Mouse (Mus musculus): ENCODE data around the gene Suds3. TPM values are rescaled to one million over a fixed set of nuclear protein-coding genes. Genes with fewer than 3 reads are reported as not detected.

Gene Suds3
- polyA plus RNA-seq, 1 experiment from 2014 or later, result 44.1 TPM

GRCm38 (mm10) chr5:117113330-117113729, 2.6 kb downstream of the Suds3 start:
- Histone ChIP-seq H3K27me3 (replicated peaks; ENCODE audit: control insufficient read depth, insufficient read depth, low read length) (no peaks in the 10 kb centered on the region), H3K4me1 (replicated peaks; ENCODE audit: control insufficient read depth, insufficient read depth, low read length) (peaks cover 4% of the 10 kb centered on the region; the same call in 1 of the 2 replicates), H3K4me2 (ENCODE audit: low read length) (no peak overlapping the region), H3K4me3 (ENCODE audit: low read depth, low read length) (no peak overlapping the region), H3K36me3 (ENCODE audit: control insufficient read depth, insufficient read depth, low read length) (peaks cover 50% of the 10 kb centered on the region), H3K27ac (ENCODE audit: low read depth) (no peak overlapping the region), H3K9me3 (ENCODE audit: control insufficient read depth, low read length) (no peaks in the 10 kb centered on the region), H3K9ac (ENCODE audit: low read length) (no peak overlapping the region)
- no peak for DNase-seq (ENCODE audit: low spot score)
- no peak for ATAC-seq (replicated peaks; ENCODE audit: low FRiP score, low TSS enrichment, low read depth)
- WGBS, result 95% methylated on average over 7 of the region's 7 CpGs

- H3K4me2 ChIP-seq (ENCODE audit: low read length), result no peak overlapping the region
- ATAC-seq (replicated peaks; ENCODE audit: low FRiP score, low TSS enrichment, low read depth) (no peak), DNase-seq (ENCODE audit: low spot score) (no peak)
- peaks cover 66% of the 10 kb centered on the region for H3K36me3 ChIP-seq (ENCODE audit: control insufficient read depth, insufficient read depth, low read length)
- H3K4me3 ChIP-seq (ENCODE audit: low read depth, low read length), result no peak overlapping the region
- H3K27ac ChIP-seq (ENCODE audit: low read depth), result no peak overlapping the region
- WGBS, result 95% methylated on average over 7 of the region's 7 CpGs
- no peak overlapping the region for H3K9ac ChIP-seq (ENCODE audit: low read length)
- no peaks in the 10 kb centered on the region for H3K9me3 ChIP-seq (ENCODE audit: control insufficient read depth, low read length)
- H3K27me3 ChIP-seq (replicated peaks; ENCODE audit: control insufficient read depth, insufficient read depth, low read length), result no peaks in the 10 kb centered on the region
- H3K4me1 ChIP-seq (replicated peaks; ENCODE audit: control insufficient read depth, insufficient read depth, low read length), result peaks cover 4% of the 10 kb centered on the region; the same call in 1 of the 2 replicates
Measured at GRCm38 (mm10) chr5:117111774-117112112, 4.2 kb downstream of the Suds3 start.

- ATAC-seq (replicated peaks; ENCODE audit: low FRiP score, low TSS enrichment, low read depth) (no peak), DNase-seq (ENCODE audit: low spot score) (no peak)
- 91% methylated on average over 16 of the region's 16 CpGs for WGBS
- H3K9me3 ChIP-seq (ENCODE audit: control insufficient read depth, low read length), result no peaks in the 10 kb centered on the region
- H3K27ac ChIP-seq (ENCODE audit: low read depth), result no peak overlapping the region
- H3K4me1 ChIP-seq (replicated peaks; ENCODE audit: control insufficient read depth, insufficient read depth, low read length), result peaks cover 4% of the 10 kb centered on the region; the same call in 1 of the 2 replicates
- no peaks in the 10 kb centered on the region for H3K27me3 ChIP-seq (replicated peaks; ENCODE audit: control insufficient read depth, insufficient read depth, low read length)
- H3K4me2 ChIP-seq (ENCODE audit: low read length), result no peak overlapping the region
- H3K36me3 ChIP-seq (ENCODE audit: control insufficient read depth, insufficient read depth, low read length), result peaks cover 71% of the 10 kb centered on the region
- H3K4me3 ChIP-seq (ENCODE audit: low read depth, low read length), result no peak overlapping the region
- H3K9ac ChIP-seq (ENCODE audit: low read length), result no peak overlapping the region
Measured at GRCm38 (mm10) chr5:117111064-117111773, 4.7 kb downstream of the Suds3 start.

- no peak for DNase-seq (ENCODE audit: low spot score)
- Histone ChIP-seq H3K4me1 (replicated peaks; ENCODE audit: control insufficient read depth, insufficient read depth, low read length) (peaks cover 3% of the 10 kb centered on the region; the same call in 1 of the 2 replicates), H3K36me3 (ENCODE audit: control insufficient read depth, insufficient read depth, low read length) (peaks cover 88% of the 10 kb centered on the region), H3K4me2 (ENCODE audit: low read length) (no peak overlapping the region), H3K9me3 (ENCODE audit: control insufficient read depth, low read length) (no peaks in the 10 kb centered on the region), H3K27ac (ENCODE audit: low read depth) (no peak overlapping the region), H3K4me3 (ENCODE audit: low read depth, low read length) (no peak overlapping the region), H3K9ac (ENCODE audit: low read length) (no peak overlapping the region), H3K27me3 (replicated peaks; ENCODE audit: control insufficient read depth, insufficient read depth, low read length) (no peaks in the 10 kb centered on the region)
- whole genome bisulfite sequencing, result 81% methylated on average over 8 of the region's 8 CpGs
- no peak for ATAC-seq (replicated peaks; ENCODE audit: low FRiP score, low TSS enrichment, low read depth)
Measured at GRCm38 (mm10) chr5:117109522-117109921, 6.4 kb downstream of the Suds3 start.

- ATAC-seq (replicated peaks; ENCODE audit: low FRiP score, low TSS enrichment, low read depth), result no peak
Measured at GRCm38 (mm10) chr5:117108731-117109130, 7.2 kb downstream of the Suds3 start.

GRCm38 (mm10) chr5:117108292-117108691, 7.6 kb downstream of the Suds3 start:
- Histone ChIP-seq H3K9me3 (ENCODE audit: control insufficient read depth, low read length) (no peaks in the 10 kb centered on the region), H3K4me2 (ENCODE audit: low read length) (no peak overlapping the region), H3K27ac (ENCODE audit: low read depth) (no peak overlapping the region), H3K36me3 (ENCODE audit: control insufficient read depth, insufficient read depth, low read length) (peaks cover 95% of the 10 kb centered on the region), H3K4me3 (ENCODE audit: low read depth, low read length) (no peak overlapping the region), H3K4me1 (replicated peaks; ENCODE audit: control insufficient read depth, insufficient read depth, low read length) (no peaks in the 10 kb centered on the region), H3K9ac (ENCODE audit: low read length) (no peak overlapping the region), H3K27me3 (replicated peaks; ENCODE audit: control insufficient read depth, insufficient read depth, low read length) (no peaks in the 10 kb centered on the region)
- ATAC-seq (replicated peaks; ENCODE audit: low FRiP score, low TSS enrichment, low read depth), result no peak
- WGBS, result 91% methylated on average over 13 of the region's 13 CpGs
- DNase-seq (ENCODE audit: low spot score), result no peak

More at GRCm38 (mm10) chr5:117108731-117109130, 7.2 kb downstream of the Suds3 start:
- Histone ChIP-seq H3K9me3 (ENCODE audit: control insufficient read depth, low read length) (no peaks in the 10 kb centered on the region), H3K27me3 (replicated peaks; ENCODE audit: control insufficient read depth, insufficient read depth, low read length) (no peaks in the 10 kb centered on the region), H3K4me3 (ENCODE audit: low read depth, low read length) (no peak overlapping the region), H3K4me2 (ENCODE audit: low read length) (no peak overlapping the region), H3K4me1 (replicated peaks; ENCODE audit: control insufficient read depth, insufficient read depth, low read length) (no peaks in the 10 kb centered on the region), H3K27ac (ENCODE audit: low read depth) (no peak overlapping the region), H3K36me3 (ENCODE audit: control insufficient read depth, insufficient read depth, low read length) (peaks cover 95% of the 10 kb centered on the region), H3K9ac (ENCODE audit: low read length) (no peak overlapping the region)
- WGBS, result 94% methylated on average over 13 of the region's 13 CpGs
- no peak for DNase-seq (ENCODE audit: low spot score)

GRCm38 (mm10) chr5:117105761-117106160, 10.2 kb downstream of the Suds3 start:
- H3K4me3 ChIP-seq (ENCODE audit: low read depth, low read length), result no peak overlapping the region

GRCm38 (mm10) chr5:117104329-117104728, 11.6 kb downstream of the Suds3 start:
- ATAC-seq (replicated peaks; ENCODE audit: low FRiP score, low TSS enrichment, low read depth), result no peak
- 95% methylated on average over 12 of the region's 12 CpGs for WGBS
- DNase-seq (ENCODE audit: low spot score), result no peak
- Histone ChIP-seq H3K4me1 (replicated peaks; ENCODE audit: control insufficient read depth, insufficient read depth, low read length) (no peaks in the 10 kb centered on the region), H3K9me3 (ENCODE audit: control insufficient read depth, low read length) (no peaks in the 10 kb centered on the region), H3K4me3 (ENCODE audit: low read depth, low read length) (no peak overlapping the region), H3K36me3 (ENCODE audit: control insufficient read depth, insufficient read depth, low read length) (peaks cover 98% of the 10 kb centered on the region), H3K27ac (ENCODE audit: low read depth) (no peak overlapping the region), H3K4me2 (ENCODE audit: low read length) (no peak overlapping the region), H3K9ac (ENCODE audit: low read length) (no peak overlapping the region), H3K27me3 (replicated peaks; ENCODE audit: control insufficient read depth, insufficient read depth, low read length) (no peaks in the 10 kb centered on the region)

More at GRCm38 (mm10) chr5:117105761-117106160, 10.2 kb downstream of the Suds3 start:
- DNase-seq (ENCODE audit: low spot score), result no peak
- no peak overlapping the region for H3K4me2 ChIP-seq (ENCODE audit: low read length)
- no peak overlapping the region for H3K9ac ChIP-seq (ENCODE audit: low read length)
- no peak for ATAC-seq (replicated peaks; ENCODE audit: low FRiP score, low TSS enrichment, low read depth)
- H3K9me3 ChIP-seq (ENCODE audit: control insufficient read depth, low read length), result no peaks in the 10 kb centered on the region
- WGBS, result 87% methylated on average over 9 of the region's 9 CpGs
- H3K36me3 ChIP-seq (ENCODE audit: control insufficient read depth, insufficient read depth, low read length), result peaks cover 96% of the 10 kb centered on the region
- H3K4me1 ChIP-seq (replicated peaks; ENCODE audit: control insufficient read depth, insufficient read depth, low read length), result no peaks in the 10 kb centered on the region
- no peak overlapping the region for H3K27ac ChIP-seq (ENCODE audit: low read depth)
- H3K27me3 ChIP-seq (replicated peaks; ENCODE audit: control insufficient read depth, insufficient read depth, low read length), result no peaks in the 10 kb centered on the region

All from intestine, embryonic 14.5 days (tissue).